Mouse (Mus musculus): ENCODE results near the gene Atp13a1. TPM values are rescaled to one million over a fixed set of nuclear protein-coding genes. Genes with fewer than 3 reads are reported as not detected.

Gene Atp13a1
- total RNA-seq (2023) = 10 to 100 TPM; 42.0 to 46.7 TPM

DNA sequence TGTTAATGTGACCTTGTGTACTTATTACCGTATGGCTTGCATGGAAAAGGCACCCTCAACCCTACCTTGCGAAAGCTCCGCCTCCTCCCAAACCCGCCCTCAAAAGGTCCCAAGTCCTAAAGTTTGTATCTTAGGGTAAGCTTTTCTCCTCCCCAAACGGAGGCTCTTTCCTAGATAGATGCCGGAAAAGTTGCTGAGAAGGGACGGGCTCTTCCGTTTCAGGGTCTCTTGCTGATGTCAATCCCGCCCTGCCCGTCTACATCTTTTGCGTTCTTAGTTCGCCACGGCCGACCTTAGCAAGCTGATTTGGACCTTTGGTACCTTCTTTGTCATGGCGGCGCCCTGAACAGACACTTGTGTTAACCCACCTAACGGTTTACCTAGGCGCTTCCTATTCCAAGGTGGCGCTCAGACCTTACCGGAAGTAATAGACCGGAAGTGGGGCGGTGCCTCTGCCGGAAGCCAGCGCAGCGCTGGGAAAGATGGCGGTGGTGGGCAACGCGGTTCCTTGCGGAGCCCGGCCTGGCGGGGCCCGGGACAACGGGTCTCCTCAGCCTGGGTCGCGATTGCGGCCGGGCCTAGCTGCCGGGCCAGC, at the start of gene Atp13a1, which contains the start of gene Zfp866:
Atp13a1 (plus strand) TSS at position 391 of the 595 bp plus-strand sequence.
Zfp866 (minus strand) TSS at position 406 of the 595 bp plus-strand sequence.

DNA sequence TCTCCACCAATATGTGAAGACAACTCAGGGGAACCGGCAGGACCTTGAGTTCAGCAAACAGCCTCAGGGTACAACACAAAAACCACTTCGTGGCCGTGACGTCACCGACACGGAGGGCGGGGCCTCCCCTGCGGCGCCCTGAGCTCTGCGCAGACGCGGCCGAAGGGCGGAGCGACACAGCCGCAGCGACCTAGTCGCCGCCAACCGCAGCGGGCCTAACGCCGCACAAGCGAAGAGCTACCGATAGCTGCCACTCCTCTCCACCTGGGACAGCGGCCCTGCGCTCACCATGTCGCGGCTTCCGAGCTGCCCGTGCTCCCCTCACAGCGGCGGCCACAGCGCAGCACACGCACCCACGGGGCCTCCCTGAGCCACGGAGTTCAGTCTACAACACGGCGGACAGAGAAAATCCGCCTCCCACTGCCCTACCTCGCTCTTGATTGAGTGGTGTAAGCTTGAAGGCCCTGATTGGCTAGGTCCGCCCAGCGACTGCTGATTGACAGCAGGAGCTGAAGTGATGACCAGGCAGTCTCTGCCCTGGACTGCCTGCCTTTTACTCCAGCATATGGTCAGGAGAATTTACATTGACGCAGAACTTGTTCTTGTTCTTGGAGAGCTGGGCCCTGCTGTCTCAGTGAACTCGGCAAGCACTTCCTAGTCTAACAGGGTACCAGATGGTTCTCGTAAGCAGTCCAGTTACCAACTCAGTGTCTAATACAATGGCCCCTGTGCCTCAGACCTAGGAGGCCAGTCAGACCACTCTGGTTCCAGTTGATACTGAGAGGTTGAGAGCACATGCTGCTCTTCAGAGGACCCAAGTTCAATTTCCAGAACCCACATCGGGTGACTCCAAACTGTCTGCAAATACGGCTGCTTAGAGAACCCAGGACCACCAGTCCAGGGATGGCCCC, 41.2 kb upstream of the Atp13a1 start, which contains the start of gene Zfp963:
Zfp963 (minus strand) TSS at position 427 of the 911 bp plus-strand sequence.

DNA sequence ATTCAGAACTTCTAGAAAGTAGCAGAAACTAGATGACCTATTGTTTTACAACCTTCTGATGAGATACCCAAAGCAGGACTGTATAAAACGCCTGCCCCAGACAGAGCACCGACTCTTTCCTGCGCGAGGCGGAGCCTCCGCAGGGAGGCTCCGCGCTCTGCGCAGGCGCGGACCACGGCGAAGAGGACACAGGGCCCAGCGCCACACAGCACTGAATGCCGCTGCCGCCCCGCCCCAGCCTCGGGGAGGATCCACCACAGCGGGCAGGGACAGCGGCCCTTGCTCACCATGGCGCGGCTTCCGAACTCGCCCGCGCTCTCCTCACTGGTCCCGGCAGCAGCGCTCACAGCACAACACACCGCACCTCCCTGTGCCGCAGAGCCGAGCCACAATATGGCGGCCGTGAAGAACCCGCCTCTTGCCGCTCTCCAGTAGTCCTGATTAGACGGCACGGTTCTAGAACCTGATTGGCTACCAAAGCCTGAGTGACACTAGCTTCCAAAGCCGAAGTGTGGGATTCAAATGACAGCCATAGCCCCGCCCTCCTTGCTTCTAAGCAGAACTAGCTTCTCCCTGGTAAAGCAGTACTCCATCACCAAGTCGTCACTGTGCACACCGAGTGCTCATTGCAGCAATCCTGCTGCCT, 16.3 kb upstream of the Atp13a1 start, which contains the start of gene Gm20422:
Gm20422 (minus strand) TSS at position 384 of the 646 bp plus-strand sequence.

GRCm38 (mm10) chr8:69808094-69808863, 17.3 kb downstream of the Atp13a1 start, which contains the start of gene Gmip:
Gene Gmip (plus strand): TSS chr8:69808679.

DNA sequence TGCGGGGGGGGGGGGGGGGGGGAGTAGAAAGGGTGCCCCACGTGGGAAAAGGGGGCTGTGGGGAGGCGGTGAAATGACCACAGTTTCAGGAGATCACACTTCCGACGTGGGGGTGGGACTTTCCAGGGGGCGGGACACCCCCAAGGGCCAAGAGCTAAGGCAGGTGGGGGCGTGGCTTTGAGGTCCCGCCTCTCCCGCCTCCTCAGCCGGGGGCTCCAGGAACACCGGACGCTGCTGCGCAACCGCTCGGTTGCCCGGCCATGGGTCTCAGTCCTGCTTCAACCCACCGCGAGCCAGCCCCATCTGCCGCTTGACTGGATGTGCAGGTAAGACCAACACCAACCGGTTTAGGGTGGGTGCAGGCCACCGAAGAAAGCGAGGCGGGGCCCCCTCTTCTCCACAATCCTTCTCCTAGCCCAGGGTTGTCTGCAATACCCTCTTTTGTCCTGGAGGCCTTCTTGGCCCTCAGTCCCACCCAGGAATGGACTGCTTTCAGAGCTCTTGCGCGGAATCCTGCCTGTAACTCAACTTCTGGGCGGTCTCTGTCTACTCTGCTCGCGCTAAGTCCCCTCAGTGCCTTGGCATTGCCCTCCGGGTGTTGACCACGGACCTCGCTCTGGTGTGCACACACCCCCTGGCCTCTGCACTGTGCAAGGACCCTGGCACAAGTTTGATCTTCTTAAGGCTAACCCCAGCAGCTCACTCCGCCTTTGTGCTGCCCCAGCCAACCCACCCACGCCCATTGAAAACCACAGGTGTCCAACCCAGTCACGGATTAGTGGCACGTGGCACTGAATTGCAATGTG, 31.6 kb downstream of the Atp13a1 start, which contains the start of gene Lpar2:
Lpar2 (plus strand) TSS at position 44 of the 806 bp plus-strand sequence.

DNA sequence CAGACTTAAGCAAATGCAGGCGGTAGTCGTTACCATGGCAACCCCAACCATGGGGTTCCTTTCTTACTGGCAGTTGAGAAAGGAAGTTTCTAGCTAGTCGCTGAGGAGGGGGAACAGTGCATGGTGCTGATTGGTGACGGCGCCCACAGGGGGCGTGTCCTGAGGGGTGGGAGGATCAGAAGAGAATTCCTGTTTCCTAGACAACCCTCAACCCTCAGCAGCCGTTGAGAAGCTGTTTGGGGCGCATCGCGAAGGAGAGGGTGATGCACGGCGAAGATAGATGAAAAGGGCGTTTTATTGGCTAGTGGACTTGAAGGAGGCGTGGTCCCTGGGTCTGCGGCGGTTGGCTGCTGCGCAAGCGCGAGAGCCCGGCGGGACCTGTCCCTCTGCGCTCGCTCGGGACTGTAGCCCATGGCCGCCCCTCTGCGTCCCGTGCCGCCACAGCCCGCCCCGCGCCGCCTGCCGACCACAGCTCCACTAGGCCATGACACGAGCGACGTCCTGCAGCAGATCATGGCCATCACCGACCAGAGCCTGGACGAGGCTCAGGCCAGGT, 41.4 kb downstream of the Atp13a1 start, which contains the start of gene Pbx4:
Pbx4 (plus strand) TSS at position 194 of the 556 bp plus-strand sequence.

Other genes starting within 250 kb of the Atp13a1 start
- 10 to 100 TPM; 39.3 to 41.6 TPM for gene Zfp868, start 165.6 kb upstream of the Atp13a1 start, total RNA-seq (2023)
- gene Zfp964, start 136.7 kb upstream of the Atp13a1 start, total RNA-seq (2023) = under 1 TPM; 0.47 to 0.52 TPM
- 10 to 100 TPM; 31.6 to 34.7 TPM for gene Zfp869, start 80.4 kb upstream of the Atp13a1 start, total RNA-seq (2023)
- 1 to 10 TPM; 3.2 to 3.4 TPM for gene Zfp963, start 41.2 kb upstream of the Atp13a1 start, total RNA-seq (2023)
- not detected for gene Gm20422, start 16.3 kb upstream of the Atp13a1 start, total RNA-seq (2023)
- gene Zfp866, start within 50 bp of the Atp13a1 start, total RNA-seq (2023) = 10 to 100 TPM; 16.2 to 18.5 TPM
- 100 to 1,000 TPM; 259 to 264 TPM for gene Gmip, start 17.5 kb downstream of the Atp13a1 start, total RNA-seq (2023)
- gene Lpar2, start 31.3 kb downstream of the Atp13a1 start, total RNA-seq (2023) = 1 to 10 TPM; 1.5 to 1.8 TPM
- not detected for gene Pbx4, start 41.3 kb downstream of the Atp13a1 start, total RNA-seq (2023)
- not detected for gene Cilp2, start 96.5 kb downstream of the Atp13a1 start, total RNA-seq (2023)
- gene Tssk6, start 111.0 kb downstream of the Atp13a1 start, total RNA-seq (2023) = 1 to 10 TPM; 1.1 to 3.2 TPM
- 10 to 100 TPM; 52.0 to 58.5 TPM for gene Ndufa13, start 111.4 kb downstream of the Atp13a1 start, total RNA-seq (2023)
- 1 to 10 TPM in 1 of 2 experiments, not detected in 1; 1.7 TPM for gene Yjefn3, start 111.5 kb downstream of the Atp13a1 start, total RNA-seq (2023)
- gene Gatad2a, start 205.2 kb downstream of the Atp13a1 start, total RNA-seq (2023) = 10 to 100 TPM; 71.9 to 72.4 TPM

Measured in monocyte, adult 59 days (primary cell).